Mouse (Mus musculus) cerebellum, adult 11-12 months (tissue): ENCODE measurements around the gene Olfr159.
"Not testable (repeated sequence)": the region's sequence is repeated elsewhere in the genome, so short reads cannot be mapped to it uniquely, and the experiment has no call there.

ENCODE experiments used
- DNase-seq: peaks from one replicate; pipeline ENCODE4 v3.0.0; 2022

Gene Olfr159

GRCm38 (mm10) chr4:43770909-43771308 lies at the start of gene Olfr159:
Gene Olfr159, minus strand, starts transcription at chr4:43771009.
- no peak for DNase-seq

DNA sequence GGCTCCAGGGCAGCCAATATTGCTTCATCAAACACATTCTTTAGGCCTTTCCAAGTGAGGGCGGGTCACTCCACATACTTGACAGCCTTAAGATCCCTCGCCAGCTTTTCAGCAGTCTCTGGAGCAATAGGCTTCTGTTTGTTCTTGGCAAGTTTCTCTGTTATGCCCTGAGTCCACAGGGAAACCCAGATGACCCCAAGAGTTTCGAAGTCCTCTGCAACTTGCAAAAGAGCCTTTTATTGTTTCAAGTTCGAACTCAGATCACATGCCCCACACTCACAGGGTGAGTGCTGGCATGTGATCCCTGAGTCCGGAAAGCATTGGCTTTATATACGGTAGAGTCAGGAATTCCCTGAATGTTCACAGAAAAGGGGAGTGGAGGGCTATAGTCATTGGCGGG lies 28.1 kb upstream of the Olfr159 start:
- DNase-seq: no peak

DNA sequence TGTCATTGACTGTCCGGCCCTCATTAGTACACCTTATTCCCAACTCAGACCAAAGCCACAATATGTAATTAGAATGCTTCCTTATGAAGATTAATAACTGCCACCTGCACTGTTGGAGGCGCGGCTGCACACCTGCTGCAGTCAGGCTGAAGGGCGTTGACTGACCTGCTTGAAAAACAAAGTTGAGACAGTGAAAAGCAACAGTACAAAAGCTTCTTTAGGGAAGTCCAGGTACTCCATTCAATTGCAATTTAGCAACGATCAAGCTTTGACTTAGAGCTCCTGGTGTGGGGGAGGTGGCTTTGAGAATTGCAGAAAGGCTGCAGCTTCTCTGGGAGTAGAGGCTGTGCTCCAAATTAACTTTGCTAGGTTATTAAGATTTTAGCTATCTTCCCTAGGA lies 25.0 kb upstream of the Olfr159 start:
- DNase-seq: not testable (repeated sequence)

- DNase-seq: no peak
These were observed 24.5 kb upstream of the Olfr159 start for GRCm38 (mm10) chr4:43795296-43795695.

DNA sequence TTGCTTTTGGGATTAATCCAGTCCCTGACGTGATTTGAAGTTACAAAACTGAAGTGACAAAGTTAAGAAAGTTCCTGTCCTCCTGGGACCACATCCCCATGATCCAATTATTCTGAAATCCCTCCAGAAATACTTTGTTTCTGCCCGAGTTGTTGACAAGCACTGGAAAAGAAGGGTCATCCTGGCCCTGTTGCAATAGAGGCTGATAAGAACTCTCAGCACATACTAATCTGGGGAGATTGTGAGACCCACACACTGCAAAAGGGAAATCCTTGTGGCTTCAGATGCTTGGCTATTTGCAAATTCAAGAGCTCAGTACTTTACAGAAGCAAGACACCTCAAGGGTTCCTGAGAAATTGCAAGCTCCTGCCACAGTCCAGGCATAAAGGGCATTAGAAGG lies 1.5 kb upstream of the Olfr159 start:
- DNase-seq: no peak

DNA sequence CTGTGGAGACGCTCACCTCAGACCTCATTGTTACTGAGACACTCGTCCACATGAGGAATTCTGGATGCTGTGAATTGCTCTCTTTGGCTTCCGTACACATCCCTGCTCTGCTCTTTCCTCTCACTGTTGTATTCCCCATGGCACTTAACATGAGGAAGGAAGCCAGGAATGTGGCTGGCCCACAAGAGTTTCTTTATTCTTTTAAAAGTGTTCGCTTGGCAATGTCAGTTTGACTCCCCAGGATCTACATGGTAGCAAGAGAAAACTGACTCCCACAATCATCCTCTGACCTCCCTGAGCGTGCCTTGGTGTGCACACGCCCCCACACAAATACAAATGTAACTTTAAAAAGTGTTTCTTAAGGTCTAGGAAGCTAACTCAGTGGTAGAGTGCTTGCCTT lies 817 bp upstream of the Olfr159 start:
- DNase-seq: no peak

DNA sequence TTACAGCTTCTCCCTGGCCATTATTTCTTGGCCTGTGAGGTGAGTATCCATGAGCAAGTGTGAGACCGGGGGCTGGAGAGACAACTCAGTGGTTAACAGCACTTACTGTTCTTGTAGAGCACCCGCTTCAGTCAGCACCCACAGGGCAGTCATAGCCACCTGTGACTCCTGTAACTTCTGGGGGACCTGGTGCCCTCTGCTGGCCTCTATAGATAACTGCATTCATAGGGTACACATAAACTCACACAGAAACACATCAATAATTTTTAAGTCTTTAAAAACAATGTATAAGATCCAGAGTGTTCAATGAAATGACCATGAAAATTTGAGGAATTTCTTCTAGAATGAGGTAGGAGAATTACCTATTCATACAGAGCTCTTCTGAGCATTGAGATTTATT lies 1.4 kb downstream of the Olfr159 start:
- DNase-seq: no peak

DNA sequence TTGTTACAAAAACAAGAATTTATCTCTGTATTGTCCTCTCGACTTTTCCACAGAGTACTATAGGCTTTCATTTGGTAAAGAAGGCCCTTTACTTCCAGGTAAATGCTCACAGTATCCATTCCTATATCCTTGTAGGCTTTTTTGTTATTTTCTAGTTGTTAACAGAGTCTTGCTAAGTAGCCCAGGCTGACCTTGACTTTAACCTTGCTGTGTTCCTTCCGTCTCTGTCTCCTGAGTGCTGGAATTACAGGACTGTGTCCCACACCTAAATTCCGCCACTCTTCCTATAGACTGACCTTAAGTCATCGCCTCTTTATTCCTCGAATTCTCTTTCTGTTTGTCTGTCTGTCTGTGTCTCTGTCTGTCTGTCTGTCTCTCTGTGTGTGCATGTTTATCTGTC lies 2.5 kb downstream of the Olfr159 start:
- DNase-seq: no peak

DNA sequence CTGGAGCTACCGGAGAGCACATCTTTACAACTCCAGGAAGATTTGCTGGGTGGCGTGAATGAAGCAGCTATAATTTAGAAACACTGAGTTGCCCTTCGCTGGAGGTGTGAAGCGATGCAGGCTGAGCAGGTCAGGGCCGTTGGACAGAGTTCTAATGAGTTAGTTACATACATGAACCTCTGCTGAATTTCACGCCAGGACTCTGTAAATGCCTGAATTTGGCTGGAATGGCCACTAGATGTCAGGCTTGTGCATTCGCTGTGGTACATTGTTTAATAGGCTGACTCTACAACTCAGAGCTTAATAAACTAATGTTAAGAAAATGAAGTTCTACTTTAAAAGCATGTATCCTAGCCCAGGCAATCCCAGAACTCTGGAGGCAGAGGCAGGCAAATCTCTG lies 7.4 kb downstream of the Olfr159 start:
- DNase-seq: no peak

GRCm38 (mm10) chr4:43761336-43761735 lies 9.5 kb downstream of the Olfr159 start:
- DNase-seq: no peak

DNA sequence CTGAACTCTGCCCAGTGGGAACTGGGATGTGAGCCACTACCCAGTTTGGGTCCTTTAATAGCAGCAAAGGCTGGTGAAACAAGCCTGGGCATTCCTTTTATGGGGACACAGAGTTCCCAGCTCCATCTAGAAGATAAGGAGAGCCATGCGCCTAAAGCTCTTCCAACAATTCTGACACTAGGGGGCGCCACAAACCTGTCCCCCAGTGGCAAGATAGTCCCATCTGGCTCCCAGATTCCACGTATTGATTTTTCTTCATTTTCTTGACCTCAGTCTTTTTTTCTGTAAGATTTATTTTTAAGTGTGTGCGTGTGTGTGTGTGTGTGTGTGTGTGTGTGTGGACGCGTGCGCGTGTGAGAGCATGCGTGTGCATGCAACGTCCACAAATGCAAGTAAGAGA lies 10.3 kb downstream of the Olfr159 start:
- no peak for DNase-seq

GRCm38 (mm10) chr4:43759571-43760418 lies 11.0 kb downstream of the Olfr159 start:
- peak; percentile 7 for DNase-seq

DNA sequence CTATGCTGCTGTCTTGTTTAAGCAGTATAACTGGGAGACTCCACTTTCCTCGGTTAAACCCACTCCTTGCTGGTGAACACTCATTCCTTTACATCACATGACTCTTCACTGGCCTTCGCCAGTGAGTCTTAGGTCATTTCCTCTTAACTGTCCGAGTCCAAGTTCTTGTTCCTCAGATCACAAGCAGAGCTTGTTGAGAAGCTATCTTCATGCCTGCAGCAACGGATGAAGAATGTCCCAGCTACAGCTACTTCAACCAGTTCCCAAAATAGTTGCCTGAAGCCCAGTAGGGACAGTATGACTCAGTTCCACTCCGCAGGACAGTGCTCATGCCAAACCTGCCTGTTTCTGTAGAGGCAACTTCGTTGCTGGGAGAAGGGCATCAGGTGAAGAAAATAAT lies 13.6 kb downstream of the Olfr159 start:
- no peak for DNase-seq

DNA sequence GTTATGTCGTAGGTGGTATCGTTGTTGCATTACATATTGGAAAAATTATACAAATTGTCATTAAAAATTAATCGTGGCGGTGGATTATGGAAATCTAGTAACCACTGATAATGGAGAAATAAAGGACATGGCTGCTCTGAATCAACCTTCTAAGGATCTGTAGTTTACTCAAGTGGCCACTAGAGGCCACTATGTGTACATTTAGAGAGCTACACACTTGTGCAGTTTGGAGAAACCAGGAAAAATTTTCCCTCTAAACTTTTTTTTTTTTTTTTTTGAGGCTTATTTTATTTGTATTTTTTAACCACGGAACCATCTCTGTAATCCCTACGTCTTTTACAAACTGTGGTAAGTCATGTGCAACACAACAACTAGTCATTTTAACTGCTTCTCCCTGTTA lies 25.6 kb downstream of the Olfr159 start:
- DNase-seq: no peak

DNA sequence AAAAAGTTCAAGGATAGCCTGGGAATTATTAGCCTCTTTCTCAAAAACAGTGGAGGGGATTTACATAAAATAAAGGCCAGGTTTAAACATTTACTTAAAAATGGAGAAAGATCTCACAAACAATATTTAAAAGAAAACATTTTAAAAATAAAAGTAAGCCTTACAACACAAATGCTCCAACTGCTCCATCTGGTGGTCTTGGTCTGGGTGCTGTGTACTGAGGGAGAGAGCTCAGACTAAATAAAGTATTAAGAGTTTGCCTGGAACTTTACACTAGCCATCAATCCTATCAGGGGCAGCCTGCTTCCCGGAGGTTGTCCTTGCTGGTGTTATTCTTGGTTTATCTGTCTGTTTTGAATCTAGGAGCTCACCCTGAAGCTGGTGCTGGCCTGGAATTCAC lies 27.7 kb downstream of the Olfr159 start:
- no peak for DNase-seq

- no peak for DNase-seq
These were observed 28.2 kb downstream of the Olfr159 start for GRCm38 (mm10) chr4:43742637-43743036.

GRCm38 (mm10) chr4:43741526-43741925 lies 29.3 kb downstream of the Olfr159 start:
- DNase-seq: no peak

- no peak for DNase-seq
These were observed 31.7 kb downstream of the Olfr159 start for GRCm38 (mm10) chr4:43738989-43739674.

GRCm38 (mm10) chr4:43737144-43737543 lies 33.7 kb downstream of the Olfr159 start:
- DNase-seq: no peak

DNA sequence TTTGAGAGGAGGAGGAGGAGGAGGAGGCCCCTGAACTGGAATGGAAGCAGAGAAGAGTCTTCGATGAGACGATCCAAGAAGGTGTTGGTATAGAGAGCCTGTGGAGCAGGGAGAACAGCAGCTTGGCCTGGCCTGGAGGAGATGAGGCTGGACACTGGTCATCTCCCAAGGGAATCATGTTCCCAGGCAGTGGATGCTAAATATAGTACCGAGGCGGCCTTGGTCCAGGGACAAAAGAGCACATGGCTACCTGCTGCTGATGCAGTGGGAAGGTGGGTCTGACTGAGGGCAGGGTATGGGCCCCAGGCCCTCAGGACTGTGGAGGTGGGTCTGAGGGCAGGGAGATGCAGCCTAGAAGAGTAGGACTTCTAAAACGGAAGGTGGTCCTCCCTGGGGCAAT lies 37.6 kb downstream of the Olfr159 start:
- no peak for DNase-seq

- DNase-seq: no peak
These were observed 38.6 kb downstream of the Olfr159 start for GRCm38 (mm10) chr4:43732171-43732570.

- no peak for DNase-seq
These were observed 40.0 kb downstream of the Olfr159 start for GRCm38 (mm10) chr4:43730750-43731297.

- DNase-seq: no peak
These were observed 40.8 kb downstream of the Olfr159 start, which contains the start of gene Spaar for GRCm38 (mm10) chr4:43729794-43730550. Gene Spaar, plus strand, starts transcription at chr4:43730034.
